Mouse (Mus musculus): ENCODE measurements around the gene Dync1i1. TPM values are rescaled to one million over a fixed set of nuclear protein-coding genes. Genes with fewer than 3 reads are reported as not detected.

Gene Dync1i1
- total and polyA plus RNA-seq, 2 experiments from 2014 or later: 62.1 to 64.7 TPM

DNA sequence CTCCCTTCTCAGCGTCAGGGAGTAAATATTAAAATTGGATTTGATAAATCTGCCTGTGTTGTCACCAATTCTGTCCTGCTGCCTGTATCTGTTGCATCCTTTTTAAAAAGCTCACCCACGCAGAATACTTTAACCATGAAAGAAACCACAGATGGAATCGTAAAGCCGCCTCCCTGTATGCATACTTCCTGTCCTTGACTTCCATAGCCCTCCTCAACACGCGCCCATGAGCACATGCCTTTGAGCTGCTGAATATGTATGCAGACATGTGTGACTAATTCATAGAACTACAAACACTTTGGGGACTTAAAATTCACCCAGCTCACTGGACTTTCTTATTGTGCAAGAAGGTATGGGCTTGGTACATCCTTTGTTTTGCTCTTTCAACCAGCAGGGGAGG is 272.1 kb downstream of the Dync1i1 start:
- Histone ChIP-seq H3K36me3 (ENCODE audit: insufficient read depth, low read length) (no peaks in the 10 kb centered on the region), H3K9me3 (ENCODE audit: low read length) (no peaks in the 10 kb centered on the region), H3K27ac (no peak overlapping the region), H3K4me1 (ENCODE audit: insufficient read depth, low read length) (no peaks in the 10 kb centered on the region), H3K4me2 (ENCODE audit: low read depth, low read length) (no peak overlapping the region), H3K4me3 (ENCODE audit: low read length) (no peak overlapping the region), H3K9ac (replicated peaks; ENCODE audit: low read length) (no peak overlapping the region), H3K27me3 (ENCODE audit: insufficient read depth, low read length) (no peaks in the 10 kb centered on the region)
- ATAC-seq: no peak
- 45% methylated on average over 6 of the region's 6 CpGs for WGBS
- TF ChIP-seq CTCF (IDR thresholded peaks at IDR 0.05; ENCODE audit: low read depth): no peak
- DNase-seq (ENCODE audit: low spot score): no peak

DNA sequence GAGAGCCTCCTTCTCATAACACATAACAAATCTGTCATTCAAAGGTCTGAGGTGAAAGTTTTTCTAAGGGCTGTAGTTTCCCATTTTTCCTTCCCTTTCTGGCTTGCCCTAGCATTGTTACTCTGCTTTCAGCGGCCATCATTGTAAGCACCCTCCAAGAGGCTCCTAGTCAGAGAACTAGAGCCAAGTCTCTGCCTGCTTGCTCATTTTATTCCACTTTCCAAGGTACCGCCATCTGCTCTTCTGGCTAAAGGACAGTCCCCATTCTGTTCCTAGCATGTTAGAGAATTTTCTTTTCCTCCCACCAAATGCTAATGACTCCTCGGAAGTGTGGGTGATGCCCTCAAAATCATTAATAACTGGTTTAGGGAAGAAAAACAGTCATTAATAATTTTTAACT is 276.6 kb downstream of the Dync1i1 start:
- H3K4me3 ChIP-seq (ENCODE audit: low read length): no peak overlapping the region
- TF ChIP-seq CTCF (IDR thresholded peaks at IDR 0.05; ENCODE audit: low read depth): no peak
- H3K4me1 ChIP-seq (ENCODE audit: insufficient read depth, low read length): no peaks in the 10 kb centered on the region
- WGBS: 53% methylated on average over 3 of the region's 3 CpGs
- no peaks in the 10 kb centered on the region for H3K36me3 ChIP-seq (ENCODE audit: insufficient read depth, low read length)
- DNase-seq (ENCODE audit: low spot score): peak; percentile 11
- no peaks in the 10 kb centered on the region for H3K27me3 ChIP-seq (ENCODE audit: insufficient read depth, low read length)
- no peak overlapping the region for H3K9ac ChIP-seq (replicated peaks; ENCODE audit: low read length)
- no peak for ATAC-seq
- H3K4me2 ChIP-seq (ENCODE audit: low read depth, low read length): no peak overlapping the region
- H3K9me3 ChIP-seq (ENCODE audit: low read length): no peaks in the 10 kb centered on the region
- H3K27ac ChIP-seq: no peak overlapping the region

DNA sequence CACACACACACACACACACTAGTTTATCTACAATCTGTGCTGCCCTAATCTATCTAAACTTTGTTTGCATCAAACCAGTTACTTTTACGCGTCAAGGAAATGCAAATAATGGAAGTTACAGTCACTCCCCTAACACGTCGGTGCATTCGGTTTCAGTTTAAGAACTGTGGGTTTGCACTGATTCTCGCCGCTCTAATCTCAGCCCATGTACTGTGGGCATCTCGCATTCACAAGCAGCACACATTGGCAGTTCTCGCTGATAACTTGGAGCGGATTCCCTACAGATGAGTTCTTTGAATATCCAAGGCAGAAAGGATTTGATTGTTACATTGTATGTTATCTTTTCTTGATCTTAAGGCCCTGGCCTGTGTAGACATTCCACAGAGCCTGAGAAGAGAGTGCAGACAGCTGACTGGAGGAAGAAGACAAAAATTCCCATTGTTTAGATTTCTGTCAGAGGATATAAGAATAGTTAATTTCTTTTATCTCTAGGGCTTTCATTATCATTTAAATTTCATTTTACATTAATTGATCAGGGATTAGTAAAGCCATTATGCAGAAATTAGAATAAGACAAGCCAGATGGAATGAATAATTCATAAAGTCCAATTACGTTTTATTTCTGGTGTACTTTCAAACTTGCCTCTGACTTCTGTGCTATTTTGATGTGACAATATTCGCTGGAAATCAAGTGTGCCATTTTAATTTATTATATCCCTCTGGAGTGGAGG is 279.5 kb downstream of the Dync1i1 start:
- DNase-seq (ENCODE audit: low spot score): no peak
- 65% methylated on average over 12 of the region's 12 CpGs for WGBS

DNA sequence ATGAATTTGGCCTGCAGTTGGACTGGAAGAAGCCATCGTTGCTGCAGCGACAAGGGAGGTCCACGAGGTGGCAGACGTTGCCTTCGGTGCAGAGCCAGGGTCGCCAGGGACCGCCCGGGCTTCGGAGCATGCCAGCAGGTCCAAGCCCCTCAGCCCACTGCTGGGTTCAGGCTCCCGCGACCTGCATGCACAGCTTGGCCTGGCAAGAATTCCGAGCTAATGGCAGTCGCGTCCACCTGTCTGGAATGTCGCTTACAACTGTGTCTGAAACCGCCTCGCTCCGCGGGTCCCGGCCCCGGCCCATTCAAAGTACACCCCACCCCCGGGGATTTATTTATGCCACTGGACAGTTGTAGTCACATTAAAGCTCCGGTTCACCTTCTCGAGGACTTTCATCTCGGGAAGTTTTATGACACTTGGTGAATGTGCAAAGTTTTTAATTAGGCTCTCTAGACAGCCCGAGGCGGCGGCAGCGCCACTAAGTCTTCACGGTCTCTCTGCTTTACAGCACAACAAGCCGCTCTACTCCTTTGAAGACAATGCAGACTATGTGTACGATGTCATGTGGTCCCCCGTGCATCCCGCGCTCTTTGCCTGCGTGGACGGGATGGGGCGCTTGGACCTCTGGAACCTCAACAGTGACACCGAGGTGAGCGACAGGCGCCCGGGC is 280.5 kb downstream of the Dync1i1 start:
- H3K9me3 ChIP-seq (ENCODE audit: low read length): no peaks in the 10 kb centered on the region
- ATAC-seq (peak; percentile 93), DNase-seq (ENCODE audit: low spot score) (peak; percentile 91)
- peak overlapping the region; percentile 41; the same call in 1 of the 2 replicates for H3K9ac ChIP-seq (replicated peaks; ENCODE audit: low read length)
- H3K27me3 ChIP-seq (ENCODE audit: insufficient read depth, low read length): no peaks in the 10 kb centered on the region
- H3K27ac ChIP-seq: no peak overlapping the region
- H3K4me2 ChIP-seq (ENCODE audit: low read depth, low read length): peak overlapping the region; percentile 92
- 3% methylated on average over 42 of the region's 42 CpGs for WGBS
- peak; percentile 96 for TF ChIP-seq CTCF (IDR thresholded peaks at IDR 0.05; ENCODE audit: low read depth)
- peak overlapping the region; percentile 57 for H3K4me3 ChIP-seq (ENCODE audit: low read length)
- no peaks in the 10 kb centered on the region for H3K36me3 ChIP-seq (ENCODE audit: insufficient read depth, low read length)
- H3K4me1 ChIP-seq (ENCODE audit: insufficient read depth, low read length): no peaks in the 10 kb centered on the region

More for the DNA sequence above, 279.5 kb downstream of the Dync1i1 start:
- H3K36me3 ChIP-seq (ENCODE audit: insufficient read depth, low read length): no peaks in the 10 kb centered on the region
- H3K4me2 ChIP-seq (ENCODE audit: low read depth, low read length): no peak overlapping the region
- no peak overlapping the region for H3K4me3 ChIP-seq (ENCODE audit: low read length)
- no peak overlapping the region for H3K27ac ChIP-seq
- no peak overlapping the region for H3K9ac ChIP-seq (replicated peaks; ENCODE audit: low read length)
- no peak for ATAC-seq
- no peaks in the 10 kb centered on the region for H3K27me3 ChIP-seq (ENCODE audit: insufficient read depth, low read length)
- no peak for TF ChIP-seq CTCF (IDR thresholded peaks at IDR 0.05; ENCODE audit: low read depth)
- no peaks in the 10 kb centered on the region for H3K9me3 ChIP-seq (ENCODE audit: low read length)
- no peaks in the 10 kb centered on the region for H3K4me1 ChIP-seq (ENCODE audit: insufficient read depth, low read length)

DNA sequence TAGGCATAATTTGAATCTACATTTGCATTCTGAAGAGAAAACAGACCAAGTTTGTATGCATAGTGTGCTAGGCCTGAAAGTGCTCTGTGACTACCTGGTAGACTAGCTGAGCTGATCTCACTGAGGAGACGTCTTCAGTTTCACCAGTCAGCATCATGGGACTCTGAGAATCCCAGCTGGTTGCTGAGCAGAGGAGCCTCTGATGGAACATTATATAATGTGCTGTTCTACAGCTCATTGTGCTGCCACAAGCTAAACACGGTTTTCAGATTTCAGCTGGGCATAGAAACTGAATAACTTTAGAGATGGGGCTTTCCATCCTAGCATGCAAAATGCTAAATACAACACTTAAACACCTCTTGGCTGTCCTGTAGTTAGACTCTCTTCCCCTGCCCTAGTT is 285.9 kb downstream of the Dync1i1 start:
- Histone ChIP-seq H3K4me1 (ENCODE audit: insufficient read depth, low read length) (no peaks in the 10 kb centered on the region), H3K4me2 (ENCODE audit: low read depth, low read length) (no peak overlapping the region), H3K27ac (no peak overlapping the region), H3K27me3 (ENCODE audit: insufficient read depth, low read length) (no peaks in the 10 kb centered on the region), H3K9ac (replicated peaks; ENCODE audit: low read length) (no peak overlapping the region), H3K36me3 (ENCODE audit: insufficient read depth, low read length) (no peaks in the 10 kb centered on the region), H3K4me3 (ENCODE audit: low read length) (no peak overlapping the region), H3K9me3 (ENCODE audit: low read length) (no peaks in the 10 kb centered on the region)
- DNase-seq (ENCODE audit: low spot score) (no peak), ATAC-seq (no peak)
- no peak for TF ChIP-seq CTCF (IDR thresholded peaks at IDR 0.05; ENCODE audit: low read depth)
- 80% methylated on average over 2 of the region's 2 CpGs for WGBS

DNA sequence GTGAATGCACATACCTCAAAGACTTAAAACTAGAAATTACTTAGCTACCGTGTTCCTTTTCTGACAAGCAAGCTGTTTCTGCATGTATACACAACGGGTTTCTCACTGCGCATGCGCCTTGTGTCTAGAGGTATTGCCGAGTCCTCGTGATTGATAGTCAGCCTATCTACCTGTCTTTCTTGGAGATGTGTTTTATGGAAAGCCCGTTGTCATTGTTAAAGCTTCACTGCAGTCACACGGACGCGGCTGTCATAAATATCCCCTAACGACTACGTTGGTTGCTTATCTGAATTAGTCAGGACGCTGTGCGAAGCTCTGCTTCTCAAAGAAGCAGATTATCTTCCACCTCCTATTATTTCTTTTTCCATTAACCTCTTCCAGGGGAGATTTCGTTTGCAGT is 290.2 kb downstream of the Dync1i1 start:
- H3K4me1 ChIP-seq (ENCODE audit: insufficient read depth, low read length): no peaks in the 10 kb centered on the region
- H3K27ac ChIP-seq: no peak overlapping the region
- DNase-seq (ENCODE audit: low spot score): peak; percentile 39
- no peak overlapping the region for H3K4me3 ChIP-seq (ENCODE audit: low read length)
- no peaks in the 10 kb centered on the region for H3K36me3 ChIP-seq (ENCODE audit: insufficient read depth, low read length)
- no peak for ATAC-seq
- H3K27me3 ChIP-seq (ENCODE audit: insufficient read depth, low read length): no peaks in the 10 kb centered on the region
- 70% methylated on average over 15 of the region's 15 CpGs for WGBS
- H3K9me3 ChIP-seq (ENCODE audit: low read length): no peaks in the 10 kb centered on the region
- H3K4me2 ChIP-seq (ENCODE audit: low read depth, low read length): 0 out of 2 replicates have a peak overlapping the region, but pooled peaks have one; percentile 14
- no peak for TF ChIP-seq CTCF (IDR thresholded peaks at IDR 0.05; ENCODE audit: low read depth)
- H3K9ac ChIP-seq (replicated peaks; ENCODE audit: low read length): no peak overlapping the region

GRCm38 (mm10) chr6:6016931-6017330 is 291.5 kb downstream of the Dync1i1 start:
- Histone ChIP-seq H3K27me3 (ENCODE audit: insufficient read depth, low read length) (no peaks in the 10 kb centered on the region), H3K27ac (no peak overlapping the region), H3K36me3 (ENCODE audit: insufficient read depth, low read length) (no peaks in the 10 kb centered on the region), H3K4me3 (ENCODE audit: low read length) (no peak overlapping the region), H3K9me3 (ENCODE audit: low read length) (no peaks in the 10 kb centered on the region), H3K4me2 (ENCODE audit: low read depth, low read length) (no peak overlapping the region), H3K9ac (replicated peaks; ENCODE audit: low read length) (no peak overlapping the region), H3K4me1 (ENCODE audit: insufficient read depth, low read length) (no peaks in the 10 kb centered on the region)
- WGBS: 64% methylated on average over 9 of the region's 9 CpGs
- no peak for TF ChIP-seq CTCF (IDR thresholded peaks at IDR 0.05; ENCODE audit: low read depth)
- DNase-seq (ENCODE audit: low spot score) (no peak), ATAC-seq (no peak)

Measured in hindbrain, postnatal 0 days (tissue).